Mouse (Mus musculus): ENCODE data around the gene Gldc.

DNA sequence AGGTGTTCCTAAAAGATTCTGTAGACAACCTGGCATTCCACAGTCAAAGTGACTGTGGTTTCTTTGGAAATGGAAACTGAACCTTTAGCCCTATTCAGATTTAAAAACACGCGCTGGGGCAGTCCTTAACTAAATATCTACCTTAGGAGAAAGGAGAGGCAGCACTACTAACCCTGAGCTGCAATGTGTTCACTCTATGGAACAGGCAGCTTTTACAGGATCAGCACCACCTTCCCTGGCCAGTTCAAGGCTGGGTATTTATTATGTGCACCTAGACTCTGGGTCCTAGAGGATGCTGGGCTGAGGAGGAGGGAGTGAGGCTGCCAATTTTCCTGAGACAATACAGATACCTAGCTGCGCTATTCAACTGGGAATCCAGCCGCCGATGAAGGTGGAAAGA is 59.6 kb downstream of the Gldc start:
- TF ChIP-seq CTCF (IDR thresholded peaks at IDR 0.05; ENCODE audit: control insufficient read depth, insufficient read depth, insufficient read length) (no peak), FOSL1 (IDR thresholded peaks at IDR 0.05; ENCODE audit: insufficient read depth, low read length, poor library complexity, severe bottlenecking) (no peak), CEBPB (IDR thresholded peaks at IDR 0.05; ENCODE audit: low read depth) (no peak), MAX (IDR thresholded peaks at IDR 0.05) (no peak), MYOG (IDR thresholded peaks at IDR 0.05; ENCODE audit: control insufficient read depth, extremely low read depth, insufficient read length) (no peak)
